Mouse (Mus musculus) ES-E14 (cell line): ENCODE data around the gene Col13a1.

Experiments
- CHD2 ChIP-seq: IDR thresholded peaks from 2 replicates; pipeline ENCODE4 v1.6.1; 2014; ENCODE audit warnings: mild to moderate bottlenecking, low read depth, low read length, inconsistent platforms
- HCFC1 ChIP-seq: IDR thresholded peaks from 2 replicates; pipeline ENCODE4 v1.6.1; 2012; ENCODE audit warnings: low read length, inconsistent platforms, borderline replicate concordance; ENCODE audit not compliant: insufficient read depth
- MAFK ChIP-seq: IDR thresholded peaks from 2 replicates; pipeline ENCODE4 v1.6.1; 2014; ENCODE audit warnings: mild to moderate bottlenecking, low read depth, low read length, inconsistent platforms; ENCODE audit not compliant: insufficient read depth
- ZC3H11A ChIP-seq: IDR thresholded peaks from 2 replicates; pipeline ENCODE4 v1.6.1; 2012; ENCODE audit warnings: low read depth, mild to moderate bottlenecking, inconsistent platforms, low read length, borderline replicate concordance
- ZNF384 ChIP-seq: IDR thresholded peaks from 2 replicates; pipeline ENCODE4 v1.6.1; 2012; ENCODE audit warnings: low read depth, low read length, inconsistent platforms

- TF ChIP-seq CHD2 (no peak), ZC3H11A (no peak), ZNF384 (no peak), HCFC1 (no peak), MAFK (no peak)
These were observed 41.2 kb upstream of the Col13a1 start for GRCm38 (mm10) chr10:62020068-62020620.
